Mouse (Mus musculus) forelimb bud, embryonic 11.5 days (tissue): ENCODE measurements around the gene Daam2.

ENCODE experiments used
- DNase-seq: peaks from one replicate; pipeline ENCODE4 v3.0.0-alpha.2; 2012; ENCODE audit warnings: low read depth, low spot score

Gene Daam2

GRCm38 (mm10) chr17:49563830-49564470 lies at the start of gene Daam2:
TSS of gene Daam2 (minus strand) at chr17:49564343.
- peak; percentile 75 for DNase-seq

GRCm38 (mm10) chr17:49610296-49610695 lies 46.2 kb upstream of the Daam2 start:
- DNase-seq = no peak

GRCm38 (mm10) chr17:49607351-49608027 lies 43.3 kb upstream of the Daam2 start:
- DNase-seq = no peak

- no peak for DNase-seq
Measured at GRCm38 (mm10) chr17:49605397-49605796, 41.3 kb upstream of the Daam2 start.

GRCm38 (mm10) chr17:49590051-49590450 lies 25.9 kb upstream of the Daam2 start:
- DNase-seq = no peak

GRCm38 (mm10) chr17:49582471-49582870 lies 18.3 kb upstream of the Daam2 start:
- DNase-seq = peak; percentile 55

DNA sequence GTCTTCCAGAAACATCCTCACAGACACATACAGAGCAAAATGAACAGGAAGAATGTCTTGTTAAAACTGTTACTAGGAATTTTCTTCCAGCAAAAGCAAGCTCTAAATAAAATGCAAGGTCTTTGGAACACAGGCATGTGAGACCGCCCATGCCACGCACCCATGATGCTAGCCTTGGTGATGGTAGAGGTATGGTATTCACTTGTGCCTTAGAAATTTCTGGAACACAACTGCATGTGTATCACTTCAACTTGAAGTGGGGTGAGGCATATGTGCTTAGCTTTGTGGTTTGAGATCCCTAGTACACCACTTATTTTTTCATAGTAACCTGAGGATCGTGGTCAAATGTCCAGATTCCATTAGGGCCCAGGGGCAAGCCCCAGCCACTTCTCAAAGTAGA lies 13.2 kb upstream of the Daam2 start:
- DNase-seq = no peak

- DNase-seq = no peak
Measured at GRCm38 (mm10) chr17:49568717-49569116, 4.6 kb upstream of the Daam2 start.

GRCm38 (mm10) chr17:49564489-49564888 lies 346 bp upstream of the Daam2 start:
- DNase-seq = no peak

- DNase-seq = no peak
Measured at GRCm38 (mm10) chr17:49563416-49563780, 745 bp downstream of the Daam2 start.

GRCm38 (mm10) chr17:49562701-49563415 lies 1.3 kb downstream of the Daam2 start:
- peak; percentile 30 for DNase-seq

DNA sequence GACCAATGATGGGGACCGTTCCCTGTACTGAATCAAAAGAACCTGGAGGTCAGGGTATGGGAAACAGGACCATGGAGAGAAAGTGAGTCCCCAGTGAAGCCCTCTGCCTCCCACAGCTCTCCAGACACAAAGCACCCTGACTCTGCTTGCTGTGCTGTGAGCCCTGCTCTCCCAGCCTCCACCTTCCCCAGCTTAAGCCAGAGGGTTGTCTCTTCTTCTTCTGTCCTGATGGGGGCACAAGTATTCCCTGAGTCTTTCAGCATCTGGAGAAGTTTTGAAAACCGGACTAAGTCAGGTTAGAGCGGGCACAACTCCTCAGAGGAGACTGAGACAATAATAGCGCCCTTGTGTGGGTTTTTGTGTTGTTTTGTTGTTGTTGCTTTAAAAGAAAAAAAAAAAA lies 2.2 kb downstream of the Daam2 start:
- no peak for DNase-seq

- no peak for DNase-seq
Measured at GRCm38 (mm10) chr17:49559786-49560289, 4.3 kb downstream of the Daam2 start.

DNA sequence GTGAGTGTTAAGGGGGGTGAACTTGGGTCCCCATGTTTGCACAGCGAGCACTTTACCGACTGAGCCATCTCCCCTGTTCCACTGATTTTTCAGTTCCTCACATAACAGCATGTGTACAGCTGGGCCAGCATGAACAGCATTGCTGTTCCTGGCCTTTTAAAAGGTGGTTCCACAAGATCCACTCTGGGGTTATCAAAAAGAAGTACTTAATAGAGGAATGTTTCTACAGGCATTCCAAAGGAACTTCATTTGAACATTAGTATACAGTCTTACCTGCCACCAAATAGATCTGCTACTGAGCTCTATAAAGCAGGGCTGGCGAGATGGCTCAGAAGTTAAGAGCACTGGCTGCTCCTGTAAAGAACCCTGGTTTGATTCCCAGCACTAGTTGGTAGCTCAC lies 8.0 kb downstream of the Daam2 start:
- no peak for DNase-seq

GRCm38 (mm10) chr17:49551991-49552390 lies 12.2 kb downstream of the Daam2 start:
- DNase-seq = no peak

GRCm38 (mm10) chr17:49551465-49551864 lies 12.7 kb downstream of the Daam2 start:
- DNase-seq = no peak

GRCm38 (mm10) chr17:49545997-49546396 lies 18.1 kb downstream of the Daam2 start:
- no peak for DNase-seq

GRCm38 (mm10) chr17:49545424-49545823 lies 18.7 kb downstream of the Daam2 start:
- DNase-seq = no peak

DNA sequence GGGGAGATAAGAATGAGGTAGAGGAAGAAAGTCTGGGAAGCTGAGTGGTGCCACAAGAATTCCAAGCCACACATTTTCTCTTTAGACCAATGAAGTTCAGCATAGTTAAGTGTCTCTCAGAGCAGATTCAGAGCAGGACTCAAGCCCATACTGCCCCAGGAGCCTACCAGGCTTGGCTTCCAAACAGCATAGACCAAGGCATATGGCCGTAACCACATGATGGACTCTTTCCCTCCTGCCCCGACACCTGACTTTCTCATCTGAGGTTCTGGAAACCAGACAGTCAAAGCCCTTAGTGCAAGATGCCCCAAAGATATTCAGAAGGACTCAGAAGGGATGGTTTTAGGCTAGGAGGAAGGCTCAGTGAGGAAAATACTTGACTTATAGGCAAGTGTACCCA lies 19.6 kb downstream of the Daam2 start:
- DNase-seq = no peak

DNA sequence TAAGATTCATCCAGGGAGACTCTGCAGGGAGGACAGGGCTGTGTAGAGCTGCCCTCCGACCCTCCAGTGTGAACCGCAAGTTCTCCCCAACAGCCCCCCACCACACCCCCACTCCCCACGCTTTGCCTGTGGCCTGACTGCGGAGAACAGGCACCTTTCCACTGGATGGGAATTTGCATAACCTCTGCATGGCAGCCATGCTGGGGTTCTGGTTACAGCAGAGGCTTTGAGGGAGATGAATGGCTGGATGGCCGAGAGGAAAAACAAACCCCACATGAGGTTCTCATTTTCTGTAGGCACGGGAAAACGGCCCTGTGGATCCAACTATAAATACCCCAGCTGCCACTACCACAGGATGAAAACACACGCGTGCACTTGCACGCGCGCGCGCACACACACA lies 23.4 kb downstream of the Daam2 start:
- DNase-seq = peak; percentile 27

DNA sequence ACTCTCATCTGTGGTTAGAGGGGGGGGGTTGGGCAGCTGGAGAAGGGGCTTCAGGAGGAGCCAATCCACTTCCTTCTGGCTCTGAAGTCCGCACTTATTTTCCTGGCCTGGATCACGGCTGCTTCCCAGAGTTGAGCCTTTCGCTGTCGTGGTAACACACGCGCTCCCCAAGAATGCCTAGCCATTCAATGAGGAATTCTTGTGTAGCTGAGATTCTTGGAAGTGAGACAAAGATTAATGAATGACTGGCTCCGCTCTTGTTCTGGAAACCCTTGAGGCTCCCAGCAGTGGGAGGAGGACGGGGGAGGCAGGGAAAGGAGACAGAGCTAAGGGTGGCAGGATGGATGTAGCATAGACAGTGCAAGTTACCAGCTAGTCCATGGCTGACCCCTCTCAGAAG lies 24.9 kb downstream of the Daam2 start:
- DNase-seq = peak; percentile 16

DNA sequence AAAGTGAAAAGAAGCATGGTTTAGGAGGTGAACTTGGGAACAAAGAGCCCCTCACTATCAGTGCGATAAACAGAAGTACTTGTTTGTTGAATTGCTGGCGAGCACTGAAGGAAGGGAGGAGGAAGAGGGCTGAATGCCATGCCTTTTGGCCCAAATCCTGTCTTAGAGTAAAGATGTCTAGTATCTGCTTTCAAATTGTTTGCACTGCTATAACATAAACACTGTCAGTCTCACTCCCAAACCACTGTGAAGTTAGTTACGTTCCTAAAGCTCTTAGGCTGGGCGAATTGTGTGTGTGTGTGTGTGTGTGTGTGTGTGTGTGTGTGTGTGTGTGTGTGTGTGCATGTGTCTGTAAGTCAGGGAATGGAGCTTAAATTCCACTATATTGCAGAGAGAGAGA lies 28.6 kb downstream of the Daam2 start:
- no peak for DNase-seq

DNA sequence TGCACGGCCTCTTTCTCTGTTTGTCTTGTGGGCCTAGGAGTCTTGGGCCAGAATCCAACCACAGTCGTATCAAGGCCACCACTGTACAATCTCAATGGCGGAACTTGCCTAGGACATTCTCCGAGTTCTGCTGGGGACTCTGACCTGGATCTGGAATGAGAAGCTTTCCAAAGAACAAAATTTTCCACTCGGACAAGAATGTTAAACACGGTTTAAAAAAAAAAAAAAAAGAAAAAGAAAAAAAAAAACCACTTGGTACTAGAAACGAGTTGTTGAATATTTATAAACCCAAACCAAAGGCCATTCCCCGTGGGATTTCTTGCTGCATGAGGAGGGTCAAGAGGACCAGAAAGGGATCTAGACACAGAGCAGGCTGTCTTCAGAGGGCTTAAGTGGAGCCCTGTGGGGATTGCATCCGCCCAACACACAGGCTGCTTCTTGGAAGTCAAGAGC lies 29.9 kb downstream of the Daam2 start:
- DNase-seq = no peak
